Mouse (Mus musculus): ENCODE data around the gene Apoa2.

Apoa2 gene

GRCm38 (mm10) chr1:171224857-171225256 is at the start of gene Apoa2:
TSS of gene Apoa2 (plus strand) at chr1:171225054.
- DNase-seq (ENCODE audit: low read depth, low spot score) = no peak

- DNase-seq (ENCODE audit: low read depth, low spot score) = no peak
Measured at GRCm38 (mm10) chr1:171179487-171180171, 45.2 kb upstream of the Apoa2 start.

- DNase-seq (ENCODE audit: low read depth, low spot score) = no peak
Measured at GRCm38 (mm10) chr1:171183025-171183424, 41.8 kb upstream of the Apoa2 start.

GRCm38 (mm10) chr1:171183620-171184019 is 41.2 kb upstream of the Apoa2 start:
- no peak for DNase-seq (ENCODE audit: low read depth, low spot score)

- DNase-seq (ENCODE audit: low read depth, low spot score) = no peak
Measured at GRCm38 (mm10) chr1:171184314-171184713, 40.5 kb upstream of the Apoa2 start.

- DNase-seq (ENCODE audit: low read depth, low spot score) = no peak
Measured at GRCm38 (mm10) chr1:171185655-171186054, 39.2 kb upstream of the Apoa2 start.

GRCm38 (mm10) chr1:171187851-171188700 is 36.8 kb upstream of the Apoa2 start:
- DNase-seq (ENCODE audit: low read depth, low spot score) = no peak

GRCm38 (mm10) chr1:171189046-171189445 is 35.8 kb upstream of the Apoa2 start:
- no peak for DNase-seq (ENCODE audit: low read depth, low spot score)

- no peak for DNase-seq (ENCODE audit: low read depth, low spot score)
Measured at GRCm38 (mm10) chr1:171189476-171190114, 35.3 kb upstream of the Apoa2 start.

- no peak for DNase-seq (ENCODE audit: low read depth, low spot score)
Measured at GRCm38 (mm10) chr1:171190832-171191231, 34.0 kb upstream of the Apoa2 start.

GRCm38 (mm10) chr1:171192283-171192682 is 32.6 kb upstream of the Apoa2 start:
- no peak for DNase-seq (ENCODE audit: low read depth, low spot score)

GRCm38 (mm10) chr1:171193093-171193840 is 31.6 kb upstream of the Apoa2 start:
- DNase-seq (ENCODE audit: low read depth, low spot score) = no peak

- no peak for DNase-seq (ENCODE audit: low read depth, low spot score)
Measured at GRCm38 (mm10) chr1:171193911-171194830, 30.7 kb upstream of the Apoa2 start.

- no peak for DNase-seq (ENCODE audit: low read depth, low spot score)
Measured at GRCm38 (mm10) chr1:171195046-171195822, 29.6 kb upstream of the Apoa2 start.

- DNase-seq (ENCODE audit: low read depth, low spot score) = no peak
Measured at GRCm38 (mm10) chr1:171195887-171196397, 28.9 kb upstream of the Apoa2 start, which contains the start of gene Pcp4l1. TSS of gene Pcp4l1 (minus strand) at chr1:171196268.

GRCm38 (mm10) chr1:171199532-171199931 is 25.3 kb upstream of the Apoa2 start:
- DNase-seq (ENCODE audit: low read depth, low spot score) = no peak

GRCm38 (mm10) chr1:171200769-171201168 is 24.1 kb upstream of the Apoa2 start:
- no peak for DNase-seq (ENCODE audit: low read depth, low spot score)

GRCm38 (mm10) chr1:171203471-171204248 is 21.2 kb upstream of the Apoa2 start:
- no peak for DNase-seq (ENCODE audit: low read depth, low spot score)

- no peak for DNase-seq (ENCODE audit: low read depth, low spot score)
Measured at GRCm38 (mm10) chr1:171204249-171204644, 20.6 kb upstream of the Apoa2 start.

Measured in c-Kit-negative CD71-positive TER-119-positive erythroid progenitor cells, embryonic 14.5 days (primary cell).